Mouse (Mus musculus): ENCODE data around the gene Apobec2.

GRCm38 (mm10) chr17:48407154-48407553 is 25.6 kb downstream of the Apobec2 start:
- no peak for TF ChIP-seq CTCF (IDR thresholded peaks at IDR 0.05; ENCODE audit: borderline replicate concordance, control insufficient read depth, extremely low read depth, insufficient read depth, low read length, poor library complexity)
- TF ChIP-seq POLR2A (IDR thresholded peaks at IDR 0.05; ENCODE audit: control insufficient read depth, extremely low read depth, insufficient read depth, low read length, poor library complexity) = no peak
